Mouse (Mus musculus) heart, embryonic 13.5 days (tissue): ENCODE results near the gene Thoc3. TPM values are rescaled to one million over a fixed set of nuclear protein-coding genes. Genes with fewer than 3 reads are reported as not detected.

Experiments used
- ATAC-seq: fragments of 200-750 bp; cut with Nextera tagmentation; 2 replicates; pipeline ENCODE4 v1.8.0; 2017; ENCODE audit warnings: moderate TSS enrichment; ENCODE audit not compliant: insufficient number of reproducible peaks, low FRiP score, low TSS enrichment; ENCODE audit errors: extremely low read depth
- H3K27ac ChIP-seq: fragments of 300-500 bp; sonication (generic); replicated peaks from 2 replicates; pipeline ENCODE4 v1.5.1; 2015; ENCODE audit warnings: moderate library complexity, mild to moderate bottlenecking, inconsistent platforms
- H3K27me3 ChIP-seq: fragments of 300-500 bp; sonication (generic); replicated peaks from 2 replicates; pipeline ENCODE4 v1.6.1; 2015; ENCODE audit warnings: mild to moderate bottlenecking, inconsistent platforms
- H3K36me3 ChIP-seq: fragments of 300-500 bp; sonication (generic); 2 replicates; pipeline ENCODE4 v1.6.1; 2015; ENCODE audit warnings: mild to moderate bottlenecking, inconsistent platforms
- H3K4me1 ChIP-seq: fragments of 300-500 bp; sonication (generic); 2 replicates; pipeline ENCODE4 v1.6.1; 2015; ENCODE audit warnings: inconsistent platforms
- H3K4me2 ChIP-seq: fragments of 300-500 bp; sonication (generic); 2 replicates; pipeline ENCODE4 v1.6.1; 2015; ENCODE audit warnings: inconsistent platforms, mild to moderate bottlenecking, moderate library complexity
- H3K4me3 ChIP-seq: fragments of 300-500 bp; sonication (generic); 2 replicates; pipeline ENCODE4 v1.5.1; 2015; ENCODE audit warnings: moderate library complexity, mild to moderate bottlenecking, inconsistent platforms
- H3K9ac ChIP-seq: fragments of 300-500 bp; sonication (generic); 2 replicates; pipeline ENCODE4 v1.6.1; 2015; ENCODE audit warnings: inconsistent platforms, mild to moderate bottlenecking, moderate library complexity
- H3K9me3 ChIP-seq: fragments of 300-500 bp; sonication (generic); 2 replicates; pipeline ENCODE4 v1.6.1; 2016; ENCODE audit warnings: inconsistent platforms
- WGBS: fragments of 180-500 bp; shearing (Covaris S2); methylation state at CpG from one replicate; pipeline ENCODE4 v1.1.7; 2015; ENCODE audit warnings: mixed read lengths; 5-methylcytosine and 5-hydroxymethylcytosine counted together
- polyA plus RNA-seq: library from polyadenylated mRNA; unstranded; fragments of >200 nt; fragmentation: Nextera tagmentation; extraction: Ambion mirVana; gene quantifications from 2 replicates; pipeline ENCODE4 v1.2.1, GENCODE M21; 2015

Gene Thoc3
- polyA plus RNA-seq, 1 experiment from 2014 or later: 76.7 TPM

- Histone ChIP-seq H3K4me2 (no peak overlapping the region), H3K4me1 (no peaks in the 10 kb centered on the region), H3K4me3 (no peak overlapping the region), H3K9me3 (no peaks in the 10 kb centered on the region), H3K36me3 (no peaks in the 10 kb centered on the region), H3K27ac (no peak overlapping the region), H3K27me3 (0 out of 2 replicates have a peak, but pooled peaks cover 15% of the 10 kb centered on the region), H3K9ac (no peak overlapping the region)
- no peak for ATAC-seq
- WGBS: 79% methylated on average over 14 of the region's 14 CpGs
These were observed 12.8 kb upstream of the Thoc3 start for GRCm38 (mm10) chr13:54481498-54481897.

DNA sequence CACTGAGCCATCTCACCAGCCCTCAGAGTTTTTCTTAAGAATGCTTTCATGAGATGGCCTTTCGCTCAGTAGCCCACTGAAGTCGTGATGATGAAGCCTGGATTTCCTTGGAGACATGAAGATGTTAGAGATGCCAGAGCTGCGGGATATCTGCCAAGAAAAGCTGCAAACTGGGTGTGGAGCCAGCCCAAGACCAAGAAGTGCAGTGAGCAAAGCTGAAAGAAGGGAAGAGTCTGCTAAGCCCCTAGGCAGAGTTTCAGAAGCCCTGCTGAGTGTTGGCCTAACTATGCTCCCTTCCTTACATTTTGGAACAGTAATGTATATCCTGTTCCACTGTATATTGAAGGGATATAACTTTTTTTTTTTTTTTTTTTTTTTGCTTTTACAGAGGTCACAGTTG is 10.6 kb upstream of the Thoc3 start:
- no peak overlapping the region for H3K4me2 ChIP-seq
- no peak overlapping the region for H3K4me3 ChIP-seq
- no peak overlapping the region for H3K9ac ChIP-seq
- H3K27me3 ChIP-seq: 0 out of 2 replicates have a peak, but pooled peaks cover 16% of the 10 kb centered on the region
- ATAC-seq: no peak
- no peak overlapping the region for H3K27ac ChIP-seq
- 50% methylated on average over 3 of the region's 3 CpGs for WGBS
- H3K4me1 ChIP-seq: no peaks in the 10 kb centered on the region
- no peaks in the 10 kb centered on the region for H3K36me3 ChIP-seq
- H3K9me3 ChIP-seq: no peaks in the 10 kb centered on the region

GRCm38 (mm10) chr13:54475702-54476101 is 7.1 kb upstream of the Thoc3 start:
- Histone ChIP-seq H3K27me3 (0 out of 2 replicates have a peak, but pooled peaks cover 21% of the 10 kb centered on the region), H3K27ac (no peak overlapping the region), H3K9ac (no peak overlapping the region), H3K36me3 (no peaks in the 10 kb centered on the region), H3K4me3 (no peak overlapping the region), H3K4me2 (no peak overlapping the region), H3K9me3 (no peaks in the 10 kb centered on the region), H3K4me1 (no peaks in the 10 kb centered on the region)
- ATAC-seq: no peak
- whole genome bisulfite sequencing: 77% methylated on average over 5 of the region's 5 CpGs

DNA sequence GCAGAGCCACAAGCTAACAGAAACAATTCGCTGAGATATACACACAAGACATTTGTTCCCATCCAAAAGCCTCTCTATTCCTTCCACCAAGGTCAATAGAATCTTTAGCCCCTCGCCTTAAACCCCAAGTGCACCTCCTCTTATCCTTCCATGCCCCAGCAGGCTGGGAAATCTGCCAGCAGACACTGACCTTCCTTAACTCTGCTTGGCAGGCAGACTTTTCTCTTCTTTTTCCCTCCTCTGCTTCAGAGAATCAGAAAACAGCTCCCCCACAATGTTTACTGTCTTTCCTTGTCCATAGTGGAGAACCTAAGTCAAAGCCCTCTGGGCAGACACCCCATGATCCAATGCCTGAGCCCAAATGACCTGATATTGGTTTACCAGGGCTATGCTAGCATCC is 6.3 kb upstream of the Thoc3 start:
- 0 out of 2 replicates have a peak, but pooled peaks cover 18% of the 10 kb centered on the region for H3K27me3 ChIP-seq
- H3K9me3 ChIP-seq: no peaks in the 10 kb centered on the region
- H3K27ac ChIP-seq: no peak overlapping the region
- H3K4me3 ChIP-seq: no peak overlapping the region
- no peak overlapping the region for H3K4me2 ChIP-seq
- no peak for ATAC-seq
- H3K36me3 ChIP-seq: no peaks in the 10 kb centered on the region
- no peaks in the 10 kb centered on the region for H3K4me1 ChIP-seq
- H3K9ac ChIP-seq: no peak overlapping the region
- 59% methylated on average over 2 of the region's 2 CpGs for WGBS

DNA sequence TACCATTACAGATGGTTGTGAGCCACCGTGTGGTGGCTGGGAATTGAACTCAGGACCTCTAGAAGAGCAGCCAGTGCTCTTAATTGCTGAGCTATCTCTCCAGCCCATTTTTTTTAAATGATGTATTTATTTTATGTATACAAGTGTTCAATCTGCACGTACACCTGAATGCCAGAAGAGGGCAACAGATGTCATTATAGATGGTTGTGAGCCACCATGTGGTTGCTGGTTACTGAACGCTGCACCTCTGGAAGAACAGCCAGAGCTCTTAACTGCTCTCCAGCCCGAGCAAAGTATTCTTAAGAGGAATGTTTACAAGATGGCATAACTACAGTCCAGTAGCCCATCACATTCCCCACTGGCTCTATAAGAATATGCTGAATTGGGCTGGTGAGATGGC is 3.3 kb upstream of the Thoc3 start:
- Histone ChIP-seq H3K9ac (no peak overlapping the region), H3K9me3 (no peaks in the 10 kb centered on the region), H3K36me3 (peaks cover 8% of the 10 kb centered on the region), H3K27ac (no peak overlapping the region), H3K4me1 (peaks cover 11% of the 10 kb centered on the region), H3K4me3 (no peak overlapping the region), H3K27me3 (0 out of 2 replicates have a peak, but pooled peaks cover 6% of the 10 kb centered on the region), H3K4me2 (no peak overlapping the region)
- ATAC-seq: no peak
- WGBS: 81% methylated on average over 4 of the region's 4 CpGs

DNA sequence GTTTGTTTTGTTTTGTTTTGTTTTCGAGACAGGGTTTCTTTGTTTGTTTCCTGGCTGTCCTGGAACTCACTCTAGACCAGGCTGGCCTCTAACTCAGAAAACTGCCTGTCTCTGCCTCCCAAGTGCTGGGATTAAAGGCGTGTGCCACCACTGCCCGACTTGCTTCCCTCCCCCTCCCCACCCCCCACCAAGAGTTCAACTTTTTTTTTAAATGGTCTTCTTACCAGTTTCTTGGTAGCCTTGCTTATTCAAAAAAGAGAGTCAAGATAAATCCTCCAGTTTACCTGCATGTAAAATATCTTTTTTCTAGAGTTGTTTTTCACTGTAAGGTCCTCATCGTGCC is 334 bp upstream of the Thoc3 start:
- H3K27me3 ChIP-seq: 0 out of 2 replicates have a peak, but pooled peaks cover 2% of the 10 kb centered on the region
- peaks cover 11% of the 10 kb centered on the region for H3K4me1 ChIP-seq
- H3K4me3 ChIP-seq: peak overlapping the region; percentile 98
- H3K27ac ChIP-seq: no peak overlapping the region
- WGBS: 14% methylated on average over 4 of the region's 4 CpGs
- H3K9me3 ChIP-seq: peaks cover 5% of the 10 kb centered on the region
- H3K36me3 ChIP-seq: peaks cover 38% of the 10 kb centered on the region
- ATAC-seq: 0 out of 2 replicates have a peak, but pooled peaks have one; percentile 30
- peak overlapping the region; percentile 93 for H3K4me2 ChIP-seq
- peak overlapping the region; percentile 97; the same call in 1 of the 2 replicates for H3K9ac ChIP-seq

GRCm38 (mm10) chr13:54459282-54459681 is 9.4 kb downstream of the Thoc3 start:
- Histone ChIP-seq H3K27ac (no peak overlapping the region), H3K4me2 (no peak overlapping the region), H3K27me3 (no peaks in the 10 kb centered on the region), H3K9me3 (peaks cover 7% of the 10 kb centered on the region), H3K36me3 (peaks cover 96% of the 10 kb centered on the region), H3K4me3 (no peak overlapping the region), H3K9ac (no peak overlapping the region), H3K4me1 (no peaks in the 10 kb centered on the region)
- no peak for ATAC-seq
- WGBS: 67% methylated on average over 4 of the region's 4 CpGs

DNA sequence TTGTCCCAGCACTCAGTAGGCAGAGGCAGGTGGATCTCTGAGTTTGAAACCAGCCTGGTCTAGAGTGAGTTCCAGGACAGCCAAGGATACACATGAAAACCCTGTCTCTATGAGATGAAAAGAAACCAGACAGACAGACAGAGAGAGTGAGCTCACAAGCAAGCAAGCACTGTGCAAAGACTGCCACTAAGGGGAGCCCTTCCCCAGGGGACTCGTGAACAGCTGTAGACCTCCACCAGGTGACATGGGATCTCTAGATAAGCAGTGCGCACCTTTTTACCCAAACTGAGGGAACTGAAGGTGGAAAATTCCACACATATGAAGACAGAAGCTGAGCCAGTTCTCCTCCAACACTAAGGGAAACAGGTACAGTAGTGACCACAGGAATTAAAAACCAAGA is 11.6 kb downstream of the Thoc3 start:
- Histone ChIP-seq H3K9ac (no peak overlapping the region), H3K4me1 (no peaks in the 10 kb centered on the region), H3K27me3 (no peaks in the 10 kb centered on the region), H3K9me3 (no peaks in the 10 kb centered on the region), H3K27ac (no peak overlapping the region), H3K36me3 (peaks cover 81% of the 10 kb centered on the region), H3K4me2 (no peak overlapping the region), H3K4me3 (no peak overlapping the region)
- ATAC-seq: no peak
- 67% methylated on average over 2 of the region's 2 CpGs for WGBS

DNA sequence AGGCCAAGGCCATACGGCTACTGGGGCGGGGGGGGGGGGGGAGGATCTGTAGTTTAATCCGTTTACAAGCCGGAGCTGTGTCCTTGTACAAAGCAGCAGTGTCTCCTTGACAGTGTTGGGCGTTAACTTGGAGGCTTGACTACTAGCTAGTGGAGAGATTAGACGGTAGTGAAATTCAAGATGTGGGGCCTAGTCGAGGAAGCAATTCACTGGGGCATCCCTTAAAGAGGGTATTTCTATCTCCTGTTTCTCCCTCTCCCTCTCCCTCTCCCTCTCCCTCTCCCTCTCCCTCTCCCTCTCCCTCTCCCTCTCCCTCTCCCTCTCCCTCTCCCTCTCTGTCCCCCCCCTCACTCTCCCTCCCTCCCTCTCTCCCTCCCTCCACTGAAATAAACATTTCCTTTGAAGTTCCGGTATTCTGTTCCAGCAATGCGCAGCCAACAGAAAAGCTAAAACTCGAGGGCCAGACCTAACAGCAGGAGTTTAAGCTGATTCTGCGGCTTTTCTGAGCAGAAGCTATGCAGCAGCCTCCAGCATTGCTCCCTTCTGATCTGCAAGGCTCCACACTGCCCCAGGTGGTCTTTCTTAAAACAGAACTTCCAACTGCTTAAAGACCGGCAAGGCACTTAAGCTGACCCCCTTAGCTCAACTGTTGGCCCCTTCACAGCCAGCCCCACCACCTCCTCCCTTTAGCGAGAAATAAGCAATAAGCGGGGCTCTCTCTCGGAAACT is 21.0 kb downstream of the Thoc3 start:
- Histone ChIP-seq H3K4me2 (peak overlapping the region; percentile 54), H3K9me3 (no peaks in the 10 kb centered on the region), H3K27me3 (peaks cover 26% of the 10 kb centered on the region), H3K9ac (peak overlapping the region; percentile 58), H3K4me1 (peaks cover 10% of the 10 kb centered on the region; the same call in 1 of the 2 replicates), H3K27ac (no peak overlapping the region), H3K4me3 (peak overlapping the region; percentile 17), H3K36me3 (0 out of 2 replicates have a peak, but pooled peaks cover under 1% of the 10 kb centered on the region)
- WGBS: 2% methylated on average over 15 of the region's 15 CpGs
- no peak for ATAC-seq

GRCm38 (mm10) chr13:54446686-54447495 is 21.8 kb downstream of the Thoc3 start:
- Histone ChIP-seq H3K36me3 (no peaks in the 10 kb centered on the region), H3K4me3 (0 out of 2 replicates have a peak overlapping the region, but pooled peaks have one; percentile 21), H3K9ac (0 out of 2 replicates have a peak overlapping the region, but pooled peaks have one; percentile 37), H3K27me3 (peaks cover 26% of the 10 kb centered on the region), H3K4me1 (peaks cover 10% of the 10 kb centered on the region; the same call in 1 of the 2 replicates), H3K27ac (no peak overlapping the region), H3K9me3 (no peaks in the 10 kb centered on the region), H3K4me2 (peak overlapping the region; percentile 54)
- 30% methylated on average over 19 of the region's 19 CpGs for WGBS
- ATAC-seq: no peak

DNA sequence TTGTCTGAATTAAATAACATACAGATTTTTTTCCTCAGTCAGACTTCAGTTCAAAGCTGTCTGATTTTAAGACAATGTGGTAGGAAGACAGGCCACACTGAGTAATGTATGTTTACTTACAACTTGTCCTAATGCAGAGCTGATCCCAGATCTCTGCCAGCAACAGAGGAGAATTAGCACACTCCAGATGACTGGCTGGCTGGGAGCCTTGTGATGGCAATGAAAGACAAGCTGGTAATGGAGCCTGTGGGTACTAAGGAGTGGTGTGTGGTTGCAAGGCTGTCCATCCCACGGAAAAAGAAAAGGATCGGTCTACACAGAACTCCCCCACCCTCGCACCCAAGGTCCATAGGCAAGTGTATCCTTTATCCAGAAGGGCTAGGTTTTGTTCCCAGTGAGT is 25.0 kb downstream of the Thoc3 start:
- Histone ChIP-seq H3K27me3 (peaks cover 36% of the 10 kb centered on the region), H3K27ac (no peak overlapping the region), H3K9ac (no peak overlapping the region), H3K9me3 (no peaks in the 10 kb centered on the region), H3K36me3 (no peaks in the 10 kb centered on the region), H3K4me3 (no peak overlapping the region), H3K4me1 (peaks cover 10% of the 10 kb centered on the region; the same call in 1 of the 2 replicates), H3K4me2 (no peak overlapping the region)
- no peak for ATAC-seq
- 84% methylated on average over 3 of the region's 3 CpGs for WGBS
